Mouse (Mus musculus) central nervous system, embryonic 14 days (tissue): ENCODE data around the gene Fcgrt. TPM values are rescaled to one million over a fixed set of nuclear protein-coding genes. Genes with fewer than 3 reads are reported as not detected.

Experiments used
- polyA plus RNA-seq: library from polyadenylated mRNA; depleted of rRNA; stranded (reverse); fragments of >200 nt; gene quantifications from 2 replicates; pipeline ENCODE4 v1.2.3, GENCODE M21; 2012; rRNA removed

Gene Fcgrt
- polyA plus RNA-seq, result 15.9 and 27.0 TPM in 2 replicates

GRCm38 (mm10) chr7:45103652-45104180, at the start of gene Fcgrt:
Gene Fcgrt, minus strand, starts transcription at chr7:45103851.

GRCm38 (mm10) chr7:45135993-45136567, 32.4 kb upstream of the Fcgrt start, which contains the start of the genes Gm45713 and Flt3l:
Gene Gm45713, minus strand, starts transcription at chr7:45136231.
Gene Flt3l, minus strand, starts transcription at chr7:45136432.

GRCm38 (mm10) chr7:45128624-45129246, 25.1 kb upstream of the Fcgrt start, which contains the start of gene Rpl13a:
Gene Rpl13a, minus strand, starts transcription at chr7:45128761.

GRCm38 (mm10) chr7:45124224-45125143, 20.8 kb upstream of the Fcgrt start, which contains the start of gene Rps11:
Gene Rps11, minus strand, starts transcription at chr7:45124439.

GRCm38 (mm10) chr7:45092048-45092447, 11.6 kb downstream of the Fcgrt start, which contains the start of gene Rcn3:
Gene Rcn3, minus strand, starts transcription at chr7:45092221.

GRCm38 (mm10) chr7:45062239-45062835, 41.3 kb downstream of the Fcgrt start, which contains the start of the genes Nosip and Prrg2:
Gene Nosip, plus strand, starts transcription at chr7:45062429.
Gene Prrg2, minus strand, starts transcription at chr7:45062677.

GRCm38 (mm10) chr7:45052862-45053116, 50.9 kb downstream of the Fcgrt start, which contains the start of gene Prr12:
Gene Prr12, minus strand, starts transcription at chr7:45052881.

Other genes with a start within 250 kb of the Fcgrt start
- 37.0 and 37.3 TPM in 2 replicates for gene Pnkp, start 246.7 kb downstream of the Fcgrt start, polyA plus RNA-seq
- gene Ptov1, start 234.1 kb downstream of the Fcgrt start, polyA plus RNA-seq, result 775 and 803 TPM in 2 replicates
- 175 and 202 TPM in 2 replicates for gene Med25, start 211.1 kb downstream of the Fcgrt start, polyA plus RNA-seq
- 33.8 and 34.7 TPM in 2 replicates for gene Fuz, start 207.8 kb downstream of the Fcgrt start, polyA plus RNA-seq
- 135 and 148 TPM in 2 replicates for gene Ap2a1, start 174.4 kb downstream of the Fcgrt start, polyA plus RNA-seq
- 0.04 and 0.23 TPM in 2 replicates for gene Tsks, start 160.6 kb downstream of the Fcgrt start, polyA plus RNA-seq
- gene Cpt1c, start 129.0 kb downstream of the Fcgrt start, polyA plus RNA-seq, result 110 and 111 TPM in 2 replicates
- 763 and 875 TPM in 2 replicates for gene Prmt1, start 117.3 kb downstream of the Fcgrt start, polyA plus RNA-seq
- 131 and 137 TPM in 2 replicates for gene Irf3, start 106.2 kb downstream of the Fcgrt start, polyA plus RNA-seq
- gene Bcl2l12, start 105.1 kb downstream of the Fcgrt start, polyA plus RNA-seq, result 31.9 and 33.7 TPM in 2 replicates
- gene Scaf1, start 87.5 kb downstream of the Fcgrt start, polyA plus RNA-seq, result 117 and 120 TPM in 2 replicates
- gene Rras, start 85.9 kb downstream of the Fcgrt start, polyA plus RNA-seq, result 18.7 and 27.8 TPM in 2 replicates
- 19.6 and 25.2 TPM in 2 replicates for gene Prr12, start 51.0 kb downstream of the Fcgrt start, polyA plus RNA-seq
- gene Nosip, start 41.4 kb downstream of the Fcgrt start, polyA plus RNA-seq, result 88.9 and 93.3 TPM in 2 replicates
- gene Prrg2, start 41.2 kb downstream of the Fcgrt start, polyA plus RNA-seq, result 24.3 and 28.4 TPM in 2 replicates
- gene Rcn3, start 11.6 kb downstream of the Fcgrt start, polyA plus RNA-seq, result 110 and 224 TPM in 2 replicates
- gene Rps11, start 20.6 kb upstream of the Fcgrt start, polyA plus RNA-seq, result 611 and 637 TPM in 2 replicates
- gene Rpl13a, start 24.9 kb upstream of the Fcgrt start, polyA plus RNA-seq, result 2,227 and 2,905 TPM in 2 replicates
- gene Gm45713, start 32.4 kb upstream of the Fcgrt start, polyA plus RNA-seq, result 0.25 TPM in 2 replicates
- 7.7 and 10.8 TPM in 2 replicates for gene Flt3l, start 32.6 kb upstream of the Fcgrt start, polyA plus RNA-seq
- gene Pih1d1, start 50.5 kb upstream of the Fcgrt start, polyA plus RNA-seq, result 129 and 134 TPM in 2 replicates
- gene Aldh16a1, start 50.7 kb upstream of the Fcgrt start, polyA plus RNA-seq, result 31.8 and 33.0 TPM in 2 replicates
- 12.2 and 25.0 TPM in 2 replicates for gene Slc17a7, start 60.1 kb upstream of the Fcgrt start, polyA plus RNA-seq
- gene Gfy, start 75.7 kb upstream of the Fcgrt start, polyA plus RNA-seq, result 0.05 and 0.21 TPM in 2 replicates
- gene Pth2, start 77.1 kb upstream of the Fcgrt start, polyA plus RNA-seq, result 0.20 and 0.23 TPM in 2 replicates
- 0.88 and 1.1 TPM in 2 replicates for gene Ccdc155, start 101.0 kb upstream of the Fcgrt start, polyA plus RNA-seq
- gene Dkkl1, start 108.3 kb upstream of the Fcgrt start, polyA plus RNA-seq, result 2.0 and 3.2 TPM in 2 replicates
- gene Tead2, start 111.9 kb upstream of the Fcgrt start, polyA plus RNA-seq, result 257 and 271 TPM in 2 replicates
- 1.6 and 1.8 TPM in 2 replicates for gene Cd37, start 135.3 kb upstream of the Fcgrt start, polyA plus RNA-seq
- gene Slc6a16, start 137.2 kb upstream of the Fcgrt start, polyA plus RNA-seq, result 0.61 and 0.96 TPM in 2 replicates
- not detected in 2 replicates for gene Slc6a21, start 173.7 kb upstream of the Fcgrt start, polyA plus RNA-seq
- 16.8 and 23.9 TPM in 2 replicates for gene Trpm4, start 229.9 kb upstream of the Fcgrt start, polyA plus RNA-seq
- gene Hrc, start 231.4 kb upstream of the Fcgrt start, polyA plus RNA-seq, result 1.1 and 3.8 TPM in 2 replicates